Mouse (Mus musculus): ENCODE measurements around the gene Jun. TPM values are rescaled to one million over a fixed set of nuclear protein-coding genes. Genes with fewer than 3 reads are reported as not detected.
A peak's percentile ranks its signal among the peaks of the same experiment; 100 is the strongest.

Gene Jun
- polyA plus RNA-seq, 1 experiment from 2014 or later, result 74.6 TPM

DNA sequence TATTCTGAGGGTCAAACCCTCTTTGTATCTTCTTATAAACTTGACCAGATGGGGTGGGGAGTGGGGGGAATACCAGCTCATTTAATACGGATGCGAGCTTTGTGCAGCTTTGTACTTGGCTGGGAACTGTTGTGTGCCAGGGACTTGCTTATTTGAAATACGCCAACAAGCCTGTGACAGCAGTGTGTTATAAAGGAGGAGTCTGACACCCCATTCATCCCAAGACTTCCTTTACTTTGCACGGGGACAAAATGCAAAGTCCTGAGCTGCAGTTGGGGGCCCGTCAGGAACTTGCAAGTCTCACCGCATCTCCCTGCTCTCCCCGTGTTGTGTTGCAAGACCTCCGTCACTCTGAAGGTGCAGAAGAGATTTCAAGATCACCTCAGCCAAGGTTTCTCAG is 26.6 kb upstream of the Jun start:
- Histone ChIP-seq H3K4me1 (ENCODE audit: control insufficient read depth, insufficient read depth, low read length) (peaks cover 15% of the 10 kb centered on the region), H3K36me3 (ENCODE audit: control insufficient read depth, insufficient read depth, low read length) (no peaks in the 10 kb centered on the region), H3K9ac (ENCODE audit: low read depth, low read length) (no peak overlapping the region), H3K9me3 (ENCODE audit: control insufficient read depth, low read length) (no peaks in the 10 kb centered on the region), H3K4me2 (ENCODE audit: low read depth, low read length) (no peak overlapping the region), H3K27ac (ENCODE audit: low read length) (no peak overlapping the region), H3K4me3 (ENCODE audit: low read length) (no peak overlapping the region), H3K27me3 (replicated peaks; ENCODE audit: control insufficient read depth, insufficient read depth, low read length) (no peaks in the 10 kb centered on the region)
- ATAC-seq, result no peak
- WGBS, result 62% methylated on average over 8 of the region's 8 CpGs

DNA sequence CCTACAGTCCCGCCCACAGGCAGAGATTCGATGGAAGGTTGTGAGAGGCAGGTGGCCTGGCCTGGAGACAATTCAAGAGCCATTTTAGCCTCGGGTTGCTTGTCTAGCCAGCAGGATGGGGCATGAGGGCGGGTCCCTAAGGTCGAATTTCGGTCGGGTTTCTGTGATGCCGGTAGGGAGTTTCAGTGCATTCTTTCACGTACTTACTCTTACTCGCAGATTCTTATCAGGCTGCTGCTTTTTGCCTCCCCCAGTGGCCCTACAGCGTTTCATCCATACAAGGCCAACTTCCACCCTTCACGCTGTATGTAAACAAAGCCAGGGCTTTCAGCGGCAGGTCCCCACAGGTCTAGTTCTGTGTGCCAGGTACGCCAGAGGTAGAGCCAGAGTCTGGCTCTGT is 24.3 kb upstream of the Jun start:
- no peaks in the 10 kb centered on the region; the same call in 1 of the 2 replicates for H3K4me1 ChIP-seq (ENCODE audit: control insufficient read depth, insufficient read depth, low read length)
- no peak for ATAC-seq
- no peak overlapping the region for H3K4me2 ChIP-seq (ENCODE audit: low read depth, low read length)
- H3K9ac ChIP-seq (ENCODE audit: low read depth, low read length), result no peak overlapping the region
- H3K27me3 ChIP-seq (replicated peaks; ENCODE audit: control insufficient read depth, insufficient read depth, low read length), result no peaks in the 10 kb centered on the region
- H3K4me3 ChIP-seq (ENCODE audit: low read length), result no peak overlapping the region
- H3K27ac ChIP-seq (ENCODE audit: low read length), result no peak overlapping the region
- WGBS, result 36% methylated on average over 14 of the region's 14 CpGs
- no peaks in the 10 kb centered on the region for H3K9me3 ChIP-seq (ENCODE audit: control insufficient read depth, low read length)
- H3K36me3 ChIP-seq (ENCODE audit: control insufficient read depth, insufficient read depth, low read length), result no peaks in the 10 kb centered on the region

DNA sequence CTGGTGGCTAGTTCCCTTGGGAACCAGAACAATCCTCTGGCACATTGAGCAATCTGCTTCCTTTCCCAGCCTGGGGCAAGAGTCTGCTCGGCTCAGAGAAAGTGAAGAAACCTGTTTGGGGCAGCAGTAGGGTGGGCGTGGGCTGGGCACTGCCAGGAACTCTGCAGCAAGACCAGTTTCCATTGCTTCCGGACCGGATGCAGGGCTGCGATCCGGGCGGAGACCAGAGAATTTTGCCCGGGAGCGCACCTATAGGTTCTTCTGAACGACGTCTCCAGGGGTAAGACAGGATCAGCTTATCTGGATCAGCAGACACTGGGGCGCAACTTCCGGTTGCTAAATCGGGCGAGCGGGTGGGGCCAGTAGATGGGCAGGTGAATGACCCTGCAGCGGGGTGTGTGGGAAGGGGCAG is 23.6 kb upstream of the Jun start:
- WGBS, result 79% methylated on average over 17 of the region's 17 CpGs
- Histone ChIP-seq H3K4me2 (ENCODE audit: low read depth, low read length) (no peak overlapping the region), H3K9me3 (ENCODE audit: control insufficient read depth, low read length) (no peaks in the 10 kb centered on the region), H3K36me3 (ENCODE audit: control insufficient read depth, insufficient read depth, low read length) (no peaks in the 10 kb centered on the region), H3K27me3 (replicated peaks; ENCODE audit: control insufficient read depth, insufficient read depth, low read length) (no peaks in the 10 kb centered on the region), H3K27ac (ENCODE audit: low read length) (no peak overlapping the region), H3K4me3 (ENCODE audit: low read length) (no peak overlapping the region), H3K4me1 (ENCODE audit: control insufficient read depth, insufficient read depth, low read length) (no peaks in the 10 kb centered on the region; the same call in 1 of the 2 replicates), H3K9ac (ENCODE audit: low read depth, low read length) (no peak overlapping the region)
- ATAC-seq, result peak; percentile 69

DNA sequence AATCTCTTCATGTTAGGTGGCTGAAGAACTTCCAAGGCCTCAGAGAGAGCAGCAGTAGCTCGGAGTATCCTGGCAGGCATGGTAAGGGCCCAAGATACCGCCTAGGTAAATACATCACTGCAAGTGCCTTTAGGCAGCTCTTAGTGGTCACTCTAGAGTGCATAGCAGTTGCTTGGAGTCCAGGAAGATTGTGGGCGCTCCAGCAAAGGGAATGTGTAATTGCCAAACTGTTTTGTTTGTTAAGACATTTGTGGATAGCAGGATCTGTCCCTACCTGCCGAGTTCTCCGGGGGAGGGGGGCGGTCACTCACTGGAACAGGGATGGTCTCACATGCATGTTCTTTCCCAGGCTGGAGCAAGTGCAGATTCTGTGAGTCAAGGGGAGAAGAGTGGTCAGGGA is 22.3 kb upstream of the Jun start:
- ATAC-seq, result no peak
- no peak overlapping the region for H3K9ac ChIP-seq (ENCODE audit: low read depth, low read length)
- no peak overlapping the region for H3K4me3 ChIP-seq (ENCODE audit: low read length)
- H3K27me3 ChIP-seq (replicated peaks; ENCODE audit: control insufficient read depth, insufficient read depth, low read length), result no peaks in the 10 kb centered on the region
- H3K4me1 ChIP-seq (ENCODE audit: control insufficient read depth, insufficient read depth, low read length), result no peaks in the 10 kb centered on the region; the same call in 1 of the 2 replicates
- no peak overlapping the region for H3K27ac ChIP-seq (ENCODE audit: low read length)
- 88% methylated on average over 6 of the region's 6 CpGs for WGBS
- H3K36me3 ChIP-seq (ENCODE audit: control insufficient read depth, insufficient read depth, low read length), result no peaks in the 10 kb centered on the region
- H3K9me3 ChIP-seq (ENCODE audit: control insufficient read depth, low read length), result no peaks in the 10 kb centered on the region
- no peak overlapping the region for H3K4me2 ChIP-seq (ENCODE audit: low read depth, low read length)

DNA sequence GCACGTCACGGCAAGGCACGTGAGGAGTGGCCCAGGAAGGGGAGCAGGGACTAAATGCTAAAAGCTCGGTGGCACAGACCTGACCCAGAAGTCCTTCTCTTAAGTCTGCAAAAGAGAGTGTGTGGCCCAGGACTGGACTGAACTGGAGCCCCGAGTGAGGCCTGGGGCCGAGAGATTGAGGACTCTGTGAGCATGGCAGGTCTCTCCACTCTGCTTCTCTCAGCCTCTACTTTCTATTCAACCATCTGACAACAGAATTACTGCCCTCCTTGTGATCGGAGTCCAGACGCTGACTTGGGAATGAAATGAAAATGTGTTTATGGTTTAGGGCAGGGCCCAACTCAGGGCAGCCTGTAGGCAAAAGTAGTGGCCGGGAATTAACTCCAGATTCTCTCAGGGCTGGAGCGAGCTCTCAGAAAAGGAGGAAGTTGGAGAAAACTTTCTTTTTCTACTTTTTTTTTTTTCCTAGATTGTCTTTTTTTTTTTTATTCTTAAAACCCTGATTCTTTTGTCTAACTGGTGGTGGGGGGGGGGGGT is 21.3 kb upstream of the Jun start:
- no peak for ATAC-seq
- Histone ChIP-seq H3K4me2 (ENCODE audit: low read depth, low read length) (no peak overlapping the region), H3K9ac (ENCODE audit: low read depth, low read length) (no peak overlapping the region), H3K36me3 (ENCODE audit: control insufficient read depth, insufficient read depth, low read length) (no peaks in the 10 kb centered on the region), H3K27me3 (replicated peaks; ENCODE audit: control insufficient read depth, insufficient read depth, low read length) (no peaks in the 10 kb centered on the region), H3K9me3 (ENCODE audit: control insufficient read depth, low read length) (no peaks in the 10 kb centered on the region), H3K27ac (ENCODE audit: low read length) (peak overlapping the region; percentile 3; the same call in 1 of the 2 replicates), H3K4me3 (ENCODE audit: low read length) (no peak overlapping the region), H3K4me1 (ENCODE audit: control insufficient read depth, insufficient read depth, low read length) (no peaks in the 10 kb centered on the region; the same call in 1 of the 2 replicates)
- WGBS, result 55% methylated on average over 10 of the region's 10 CpGs

DNA sequence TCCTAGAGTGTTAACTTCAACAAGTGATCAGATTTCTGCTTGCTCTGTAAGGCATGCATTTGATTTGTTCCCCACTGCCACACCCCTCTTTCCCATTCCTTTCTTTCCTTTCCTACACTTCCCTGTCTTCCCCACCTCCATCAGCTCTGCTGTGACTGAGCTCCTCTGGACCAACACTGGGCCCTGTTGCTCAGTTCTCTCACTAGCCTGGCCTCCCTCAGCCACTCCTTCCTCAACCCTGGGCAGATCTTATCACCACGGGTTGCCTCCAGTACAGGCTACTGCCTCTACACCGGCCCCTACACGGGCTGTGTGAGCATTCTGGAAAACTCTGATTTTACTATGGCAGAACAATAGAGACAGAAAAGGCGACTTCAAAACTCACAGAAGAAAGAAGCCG is 18.4 kb upstream of the Jun start:
- no peak overlapping the region for H3K4me3 ChIP-seq (ENCODE audit: low read length)
- peak; percentile 54 for ATAC-seq
- H3K9me3 ChIP-seq (ENCODE audit: control insufficient read depth, low read length), result no peaks in the 10 kb centered on the region
- H3K27me3 ChIP-seq (replicated peaks; ENCODE audit: control insufficient read depth, insufficient read depth, low read length), result no peaks in the 10 kb centered on the region
- no peak overlapping the region for H3K4me2 ChIP-seq (ENCODE audit: low read depth, low read length)
- 57% methylated on average over 5 of the region's 5 CpGs for WGBS
- no peaks in the 10 kb centered on the region for H3K36me3 ChIP-seq (ENCODE audit: control insufficient read depth, insufficient read depth, low read length)
- H3K4me1 ChIP-seq (ENCODE audit: control insufficient read depth, insufficient read depth, low read length), result no peaks in the 10 kb centered on the region; the same call in 1 of the 2 replicates
- no peak overlapping the region for H3K9ac ChIP-seq (ENCODE audit: low read depth, low read length)
- no peak overlapping the region for H3K27ac ChIP-seq (ENCODE audit: low read length)

DNA sequence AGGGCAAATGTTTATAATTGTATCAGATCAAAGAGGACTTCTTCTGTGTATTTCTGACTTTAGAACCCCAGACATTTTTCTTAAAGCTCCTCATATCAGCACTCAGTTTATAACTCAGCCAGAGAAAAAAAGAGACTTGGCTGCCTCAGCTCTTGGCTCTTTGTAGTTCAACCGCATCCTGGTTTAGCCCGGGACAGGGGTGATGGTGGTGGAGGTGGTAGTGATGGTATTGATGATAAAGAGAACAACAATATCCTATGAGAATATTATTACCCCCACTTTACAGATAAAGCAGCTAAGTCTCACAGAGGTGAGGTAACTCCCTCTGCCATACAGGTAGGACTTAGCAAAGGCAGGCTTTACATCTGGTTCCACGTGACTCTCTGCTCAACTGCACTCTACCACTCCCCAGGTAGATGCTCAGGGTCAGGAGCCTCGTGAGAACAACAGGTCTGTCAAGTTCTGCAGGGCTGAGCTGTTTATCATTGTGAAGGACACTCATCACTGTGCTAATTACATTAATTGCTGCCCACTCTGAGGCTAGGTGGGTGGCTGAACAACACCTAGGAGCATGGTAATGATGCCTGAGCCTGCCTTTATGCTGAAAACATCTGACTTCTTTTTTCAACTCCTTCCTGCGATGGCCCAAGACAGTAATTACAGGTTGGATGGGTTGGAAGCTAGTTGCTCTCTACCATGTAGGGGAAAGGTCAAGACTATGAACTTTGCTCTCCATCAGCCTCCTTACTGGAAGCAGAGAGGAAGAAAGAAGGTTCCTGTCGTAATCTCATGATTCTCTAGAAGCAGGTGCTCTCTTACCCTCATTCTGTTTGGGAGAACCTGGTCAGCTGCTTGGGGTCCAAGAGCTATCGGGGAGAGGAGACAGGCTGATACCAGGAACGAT is 16.3 kb upstream of the Jun start:
- Histone ChIP-seq H3K36me3 (ENCODE audit: control insufficient read depth, insufficient read depth, low read length) (no peaks in the 10 kb centered on the region), H3K9ac (ENCODE audit: low read depth, low read length) (no peak overlapping the region), H3K4me1 (ENCODE audit: control insufficient read depth, insufficient read depth, low read length) (no peaks in the 10 kb centered on the region; the same call in 1 of the 2 replicates), H3K4me3 (ENCODE audit: low read length) (no peak overlapping the region), H3K27me3 (replicated peaks; ENCODE audit: control insufficient read depth, insufficient read depth, low read length) (no peaks in the 10 kb centered on the region), H3K4me2 (ENCODE audit: low read depth, low read length) (no peak overlapping the region), H3K9me3 (ENCODE audit: control insufficient read depth, low read length) (no peaks in the 10 kb centered on the region), H3K27ac (ENCODE audit: low read length) (peak overlapping the region; percentile 31; the same call in 1 of the 2 replicates)
- ATAC-seq, result peak; percentile 94
- WGBS, result 65% methylated on average over 8 of the region's 8 CpGs

DNA sequence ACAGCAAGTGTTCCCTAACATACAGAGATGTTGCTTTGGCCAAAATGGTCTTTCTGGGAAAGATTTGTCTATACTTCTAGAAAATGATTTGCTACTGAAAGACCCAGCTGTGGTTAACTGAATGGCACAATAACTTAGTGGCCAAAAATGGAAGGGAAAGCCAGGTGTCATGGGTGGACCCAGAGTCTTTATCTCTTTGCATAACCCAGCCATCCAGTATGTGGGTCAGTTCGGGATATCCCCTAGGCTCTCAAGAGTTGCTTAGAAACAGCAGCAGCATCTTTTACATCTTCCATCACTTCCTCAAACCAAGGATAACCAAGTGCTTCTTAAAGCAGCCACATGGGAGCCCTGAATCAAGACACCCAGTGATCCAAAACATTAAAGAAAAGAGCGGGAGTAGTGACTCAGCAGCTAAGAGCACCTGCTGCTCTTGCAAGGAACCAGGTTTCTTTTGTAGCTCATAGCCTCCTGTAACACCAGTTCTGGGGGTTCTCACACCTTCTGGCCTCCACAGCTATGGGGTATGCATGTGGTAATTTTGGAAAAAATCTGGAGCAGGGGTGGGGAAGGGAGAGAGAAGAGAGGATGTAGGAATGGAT is 11.7 kb upstream of the Jun start:
- Histone ChIP-seq H3K4me2 (ENCODE audit: low read depth, low read length) (no peak overlapping the region), H3K27ac (ENCODE audit: low read length) (no peak overlapping the region), H3K9ac (ENCODE audit: low read depth, low read length) (no peak overlapping the region), H3K36me3 (ENCODE audit: control insufficient read depth, insufficient read depth, low read length) (no peaks in the 10 kb centered on the region), H3K9me3 (ENCODE audit: control insufficient read depth, low read length) (no peaks in the 10 kb centered on the region), H3K4me3 (ENCODE audit: low read length) (no peak overlapping the region), H3K27me3 (replicated peaks; ENCODE audit: control insufficient read depth, insufficient read depth, low read length) (no peaks in the 10 kb centered on the region), H3K4me1 (ENCODE audit: control insufficient read depth, insufficient read depth, low read length) (peaks cover 6% of the 10 kb centered on the region)
- 89% methylated on average over 2 of the region's 2 CpGs for WGBS
- no peak for ATAC-seq

DNA sequence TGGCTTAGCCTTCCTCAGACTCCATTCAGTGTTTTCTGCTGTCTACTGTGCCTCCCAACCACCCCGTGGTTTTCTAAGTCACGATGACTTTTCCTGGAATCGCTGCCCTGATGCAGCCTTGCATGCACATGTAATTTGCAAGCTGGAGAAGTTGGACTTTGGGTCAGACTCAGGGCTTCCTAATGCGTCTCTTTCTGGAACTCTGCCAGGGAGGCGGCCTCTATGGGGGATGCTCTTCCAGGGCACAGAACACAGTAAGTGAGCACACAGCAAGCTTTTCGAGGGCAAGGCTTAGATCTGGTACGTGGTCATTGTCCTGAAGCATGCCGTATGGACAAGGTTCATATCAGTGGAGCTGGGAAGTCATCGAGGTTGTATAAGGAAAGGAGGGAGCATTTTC is 10.9 kb upstream of the Jun start:
- H3K27ac ChIP-seq (ENCODE audit: low read length), result peak overlapping the region; percentile 65

More for the DNA sequence above, 10.9 kb upstream of the Jun start:
- peak; percentile 94 for ATAC-seq
- H3K27me3 ChIP-seq (replicated peaks; ENCODE audit: control insufficient read depth, insufficient read depth, low read length), result no peaks in the 10 kb centered on the region
- no peaks in the 10 kb centered on the region for H3K36me3 ChIP-seq (ENCODE audit: control insufficient read depth, insufficient read depth, low read length)
- H3K4me2 ChIP-seq (ENCODE audit: low read depth, low read length), result no peak overlapping the region
- H3K9ac ChIP-seq (ENCODE audit: low read depth, low read length), result 0 out of 2 replicates have a peak overlapping the region, but pooled peaks have one; percentile 13
- H3K4me1 ChIP-seq (ENCODE audit: control insufficient read depth, insufficient read depth, low read length), result peaks cover 6% of the 10 kb centered on the region
- no peak overlapping the region for H3K4me3 ChIP-seq (ENCODE audit: low read length)
- H3K9me3 ChIP-seq (ENCODE audit: control insufficient read depth, low read length), result no peaks in the 10 kb centered on the region
- 52% methylated on average over 9 of the region's 9 CpGs for WGBS

Measured in intestine, embryonic 16.5 days (tissue).